Mouse (Mus musculus) cerebellum, adult 11-12 months (tissue): ENCODE data around the gene Uhrf1.
"Not testable (repeated sequence)": the region's sequence is repeated elsewhere in the genome, so short reads cannot be mapped to it uniquely, and the experiment has no call there.

Experiments used
- DNase-seq: peaks from one replicate; pipeline ENCODE4 v3.0.0; 2022

Uhrf1 gene

GRCm38 (mm10) chr17:56303160-56303846, at the start of gene Uhrf1:
TSS of gene Uhrf1 (plus strand) at chr17:56303321.
- DNase-seq: no peak

- DNase-seq: peak; percentile 67
Observed at GRCm38 (mm10) chr17:56254695-56255094, 48.4 kb upstream of the Uhrf1 start.

- peak; percentile 79 for DNase-seq
Observed at GRCm38 (mm10) chr17:56255429-56255828, 47.7 kb upstream of the Uhrf1 start.

DNA sequence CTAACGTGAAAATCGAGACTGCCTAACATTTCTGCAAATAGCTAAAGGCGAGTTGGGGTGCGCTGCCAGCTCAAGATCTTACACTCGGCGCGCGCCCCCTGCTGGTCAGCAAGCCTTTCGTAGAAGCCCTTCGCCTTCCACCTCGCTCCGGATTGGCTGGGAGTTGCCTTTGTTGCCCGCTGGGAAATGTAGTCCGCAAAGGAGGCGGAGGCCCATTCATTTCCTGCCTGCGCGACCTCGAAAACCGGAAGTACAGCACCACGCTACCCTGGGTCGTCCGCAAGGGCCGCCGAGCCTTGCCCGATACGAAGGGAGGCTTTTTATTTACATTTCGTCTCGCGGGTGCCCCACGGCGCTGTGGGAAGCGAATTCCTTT, 47.3 kb upstream of the Uhrf1 start:
- peak; percentile 98 for DNase-seq

- peak; percentile 97 for DNase-seq
Observed at GRCm38 (mm10) chr17:56256239-56256881, 46.8 kb upstream of the Uhrf1 start, which contains the start of gene Fem1a. TSS of gene Fem1a (plus strand) at chr17:56256810.

DNA sequence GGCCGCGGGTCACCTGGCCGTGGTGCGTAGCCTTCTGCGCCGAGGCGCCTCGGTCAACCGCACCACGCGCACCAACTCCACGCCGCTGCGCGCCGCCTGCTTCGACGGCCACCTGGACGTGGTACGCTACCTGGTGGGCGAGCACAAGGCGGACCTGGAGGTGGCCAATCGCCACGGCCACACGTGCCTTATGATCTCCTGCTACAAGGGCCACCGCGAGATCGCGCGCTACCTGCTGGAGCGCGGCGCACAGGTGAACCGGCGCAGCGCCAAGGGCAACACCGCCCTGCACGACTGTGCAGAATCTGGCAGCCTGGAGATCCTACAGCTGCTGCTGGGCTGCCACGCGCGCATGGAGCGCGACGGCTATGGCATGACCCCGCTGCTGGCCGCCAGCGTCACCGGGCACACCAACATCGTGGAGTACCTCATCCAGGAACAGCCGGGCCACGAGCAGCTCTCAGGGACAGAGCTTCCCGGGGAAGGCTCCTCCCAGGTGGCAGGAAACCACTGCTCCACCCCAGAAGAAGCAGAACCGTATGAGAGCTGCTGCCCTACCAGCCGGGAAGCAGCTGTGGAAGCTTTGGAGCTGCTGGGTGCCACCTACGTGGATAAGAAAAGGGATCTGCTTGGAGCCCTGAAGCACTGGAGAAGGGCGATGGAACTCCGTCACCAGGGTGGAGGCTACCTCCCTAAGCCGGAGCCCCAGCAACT, 45.8 kb upstream of the Uhrf1 start:
- DNase-seq: peak; percentile 76

DNA sequence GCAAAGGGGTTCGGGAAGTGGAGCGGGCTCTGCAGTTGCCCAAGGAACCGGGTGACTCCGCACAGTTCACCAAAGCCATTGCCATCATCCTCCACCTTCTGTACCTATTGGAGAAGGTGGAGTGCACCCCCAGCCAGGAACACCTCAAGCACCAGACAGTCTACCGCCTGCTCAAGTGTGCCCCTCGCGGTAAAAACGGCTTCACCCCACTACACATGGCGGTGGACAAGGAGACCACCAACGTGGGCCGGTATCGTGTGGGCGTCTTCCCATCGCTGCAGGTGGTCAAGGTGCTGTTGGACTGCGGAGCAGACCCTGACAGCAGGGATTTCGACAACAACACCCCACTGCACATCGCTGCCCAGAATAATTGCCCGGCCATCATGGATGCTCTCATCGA, 44.9 kb upstream of the Uhrf1 start:
- DNase-seq: peak; percentile 56

DNA sequence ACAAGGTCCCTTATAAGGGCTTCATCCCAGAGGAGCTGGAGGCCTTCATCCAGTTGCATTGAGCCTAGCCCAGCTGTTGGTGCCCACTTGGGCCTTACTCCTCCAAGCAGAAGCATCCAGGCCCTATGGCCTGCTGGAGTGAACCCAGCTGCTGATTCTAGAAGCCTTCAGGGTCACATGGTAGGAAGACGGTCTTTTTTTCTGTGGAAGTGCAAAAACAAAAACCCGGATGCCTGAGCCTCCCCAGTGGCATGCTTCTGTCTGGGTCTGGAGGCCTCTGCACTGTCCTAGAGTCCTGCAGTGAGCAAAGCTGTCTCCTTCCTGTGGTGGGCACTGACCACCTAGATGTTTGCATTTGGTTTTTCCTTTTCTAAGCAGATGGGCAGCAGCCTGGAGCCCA, 44.3 kb upstream of the Uhrf1 start:
- DNase-seq: not testable (repeated sequence)

- DNase-seq: no peak
Observed at GRCm38 (mm10) chr17:56259301-56260037, 43.7 kb upstream of the Uhrf1 start.

- peak; percentile 55 for DNase-seq
Observed at GRCm38 (mm10) chr17:56261166-56261565, 42.0 kb upstream of the Uhrf1 start.

GRCm38 (mm10) chr17:56262645-56263094, 40.5 kb upstream of the Uhrf1 start:
- DNase-seq: no peak

DNA sequence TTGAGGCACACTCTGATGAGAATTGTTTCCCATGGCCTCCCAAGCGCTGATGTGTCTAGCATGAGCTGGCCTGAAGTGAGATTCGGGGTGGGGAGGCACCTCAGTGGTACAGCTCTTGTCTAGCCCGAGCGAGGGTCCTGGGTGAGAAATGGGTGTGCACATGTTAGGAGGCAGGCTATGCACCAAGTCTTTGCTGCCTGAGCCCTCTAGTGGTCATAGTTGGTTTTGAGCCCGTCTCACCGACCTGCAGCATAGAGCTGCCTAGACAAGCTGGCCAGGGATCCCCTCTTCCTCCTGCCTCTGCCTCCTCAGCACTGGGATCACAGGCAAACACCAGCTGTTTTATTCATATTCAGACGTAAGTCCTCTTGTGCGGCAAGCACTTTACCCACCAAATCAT, 39.1 kb upstream of the Uhrf1 start:
- DNase-seq: peak; percentile 73

DNA sequence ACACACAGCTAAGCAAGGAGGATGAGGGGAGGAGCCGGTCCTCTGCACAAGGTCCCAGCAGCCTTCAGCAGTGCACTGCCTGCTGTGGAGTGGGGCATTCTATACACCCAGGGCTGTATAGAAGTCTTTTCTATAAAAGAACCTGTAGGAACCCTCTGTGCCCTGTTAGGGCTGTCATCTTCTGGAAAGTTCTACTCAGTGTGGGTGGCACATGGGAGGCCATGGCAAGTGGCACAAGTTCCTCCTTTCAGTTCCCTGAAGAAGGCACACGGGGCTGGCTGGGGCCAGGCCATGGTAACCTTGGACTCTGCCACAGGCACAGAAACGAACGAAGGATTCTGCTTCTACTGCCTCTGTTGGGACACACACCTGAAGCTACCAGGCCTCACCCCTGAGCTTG, 38.1 kb upstream of the Uhrf1 start:
- no peak for DNase-seq

GRCm38 (mm10) chr17:56265869-56266268, 37.3 kb upstream of the Uhrf1 start:
- no peak for DNase-seq

DNA sequence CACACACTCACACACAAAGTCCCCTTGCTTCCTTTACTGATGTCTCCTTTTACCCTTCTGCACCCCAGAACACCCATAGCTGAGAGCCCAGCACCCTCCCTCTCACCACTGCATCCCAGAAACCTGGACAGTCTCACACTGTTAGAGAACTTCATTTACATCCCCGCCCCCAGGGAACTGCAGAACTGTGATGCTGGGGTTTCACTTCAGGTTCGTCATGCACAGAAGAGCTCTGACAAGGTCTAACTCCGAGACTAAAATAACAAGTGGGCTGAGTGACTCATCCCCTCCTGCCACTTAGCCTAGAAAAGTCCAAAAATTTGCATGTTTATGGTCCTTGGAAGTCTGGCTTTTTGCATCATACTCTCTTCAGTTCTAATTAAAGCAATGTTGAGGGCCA, 36.9 kb upstream of the Uhrf1 start:
- no peak for DNase-seq

DNA sequence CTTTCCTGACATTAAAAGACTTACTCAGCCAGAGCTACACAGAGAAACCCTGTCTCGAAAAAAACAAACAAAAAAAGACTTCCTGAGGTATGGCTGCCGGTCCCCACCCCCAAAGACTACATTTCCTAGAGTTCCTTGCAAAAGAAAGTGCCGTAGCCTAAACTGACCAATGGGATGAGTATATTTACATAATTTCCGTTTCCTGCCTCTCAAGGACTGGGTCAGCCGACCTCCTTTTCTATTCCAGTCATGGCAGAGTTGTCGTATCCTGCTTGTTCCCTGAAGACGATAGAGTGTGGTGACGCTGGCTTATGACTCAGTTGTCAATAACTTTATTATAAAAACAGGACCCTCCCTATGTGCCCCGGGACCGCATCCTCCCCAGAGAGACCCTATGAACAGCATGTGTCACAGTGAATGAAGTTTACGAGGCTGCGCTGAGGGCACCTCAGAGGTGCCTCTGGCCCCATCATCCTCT, 33.9 kb upstream of the Uhrf1 start:
- peak; percentile 71 for DNase-seq

- no peak for DNase-seq
Observed at GRCm38 (mm10) chr17:56269741-56270140, 33.4 kb upstream of the Uhrf1 start.

GRCm38 (mm10) chr17:56271609-56272253, 31.4 kb upstream of the Uhrf1 start:
- peak; percentile 52 for DNase-seq

DNA sequence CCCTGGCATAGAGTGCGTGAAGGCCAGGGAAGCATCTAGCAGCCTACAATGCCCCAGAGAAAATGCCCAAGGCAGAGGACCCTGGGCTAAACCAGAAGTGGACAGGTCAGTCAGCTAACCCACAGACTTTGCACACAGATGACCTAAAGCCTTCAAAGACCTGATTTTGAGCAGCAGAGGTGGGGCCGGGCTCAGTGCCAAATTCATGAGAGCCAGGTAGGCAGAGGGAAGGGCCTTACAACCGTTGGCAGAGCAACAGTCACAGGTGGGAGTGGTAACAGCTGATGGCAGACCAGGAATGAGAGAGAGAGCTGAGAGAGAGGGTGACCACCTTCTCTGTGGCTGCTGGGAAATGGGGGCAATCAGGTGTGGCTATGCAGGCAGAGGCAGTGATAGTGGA, 30.5 kb upstream of the Uhrf1 start:
- DNase-seq: peak; percentile 33

DNA sequence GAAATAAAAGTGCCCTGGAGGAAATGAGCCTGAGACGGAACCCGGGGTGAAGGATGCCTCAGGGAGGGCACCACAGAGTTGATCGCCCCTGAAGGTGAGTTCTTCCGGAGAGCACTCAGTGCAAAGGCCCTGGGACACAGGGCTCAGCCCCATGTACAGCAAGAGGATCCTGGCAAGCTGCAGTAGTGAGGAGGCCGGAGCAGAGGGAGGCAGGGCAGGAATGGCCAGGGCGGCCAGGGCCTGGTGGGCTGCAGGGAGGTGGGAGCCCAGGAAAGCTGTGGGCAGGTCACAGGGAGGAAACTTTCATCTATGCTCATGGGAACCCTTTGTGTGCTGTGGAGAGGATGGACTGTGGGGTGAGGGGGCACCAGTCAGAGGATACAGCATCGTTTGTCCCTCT, 29.6 kb upstream of the Uhrf1 start:
- no peak for DNase-seq

DNA sequence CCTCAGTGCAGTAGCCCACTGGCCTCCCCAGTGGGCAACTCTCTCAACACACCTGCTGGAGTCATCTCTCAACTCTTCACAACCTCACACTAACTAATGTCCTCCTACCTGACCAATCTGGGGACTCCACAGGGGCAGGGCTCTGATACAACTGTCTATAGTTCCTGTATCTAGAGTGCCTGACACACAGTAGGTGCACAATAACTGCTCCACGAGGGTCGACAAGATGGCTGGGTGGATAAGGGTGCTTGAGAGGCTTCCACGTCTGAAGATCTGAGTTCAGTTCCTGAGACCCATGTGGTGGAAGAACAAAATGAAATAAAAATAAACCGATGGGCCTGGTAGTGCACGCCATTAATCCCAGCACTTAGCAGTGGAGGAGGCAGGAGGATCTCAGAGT, 29.1 kb upstream of the Uhrf1 start:
- no peak for DNase-seq

- DNase-seq: peak; percentile 42
Observed at GRCm38 (mm10) chr17:56275842-56276480, 27.2 kb upstream of the Uhrf1 start.
